ENCODE assay signal across 10 mouse cellular contexts in the genomic region with DNA sequence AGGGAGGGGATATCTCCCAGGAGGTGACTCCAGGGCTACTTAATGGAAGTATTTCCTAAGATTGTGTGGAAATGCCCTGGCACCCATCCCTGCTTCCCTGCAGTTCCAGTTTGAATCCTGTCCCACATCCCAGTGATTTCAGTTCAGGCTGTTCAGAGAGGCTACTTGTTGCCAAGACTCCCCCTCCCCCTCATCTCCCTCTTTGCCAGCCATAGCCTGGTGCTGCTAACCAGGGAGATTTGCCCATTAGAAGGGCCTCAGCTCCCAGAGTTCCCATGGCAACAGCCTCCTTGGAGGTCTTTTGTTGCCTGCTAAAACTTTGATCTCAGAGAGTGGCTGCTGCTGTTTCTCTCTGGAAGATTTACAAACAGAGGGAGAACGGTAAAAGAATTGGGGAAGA. TPM values are rescaled to one million over a fixed set of nuclear protein-coding genes. Genes with fewer than 3 reads are reported as not detected.
A peak's percentile ranks its signal among the peaks of the same experiment; 100 is the strongest.
DNase-seq lines count a peak whose midpoint lies in the region; ATAC-seq and TF ChIP-seq lines count a peak whose summit lies in the region.
"Had no signal": no experiment of that assay in that cellular context is flagged by ENCODE, and none has a peak within 500 bp of the region (broad histone marks: within the 10 kb centered on the region; RNA-seq: fewer than 3 reads in every experiment).

No protein-coding gene starts in this region.

- no peaks in the 10 kb centered on the region for H3K36me3 ChIP-seq in kidney, adult 2 months (ENCODE audit: control insufficient read depth, insufficient read depth, low read length)
- no peaks in the 10 kb centered on the region for H3K36me3 ChIP-seq in limb, embryonic 10.5 days
- H3K36me3 ChIP-seq: liver, embryonic 15.5 days had no signal

- no peak overlapping the region for H3K27ac ChIP-seq in kidney, adult 2 months (ENCODE audit: insufficient read depth, low read depth, low read length)
- peak overlapping the region; percentile 85 for H3K27ac ChIP-seq in limb, embryonic 10.5 days
- H3K27ac ChIP-seq: liver, embryonic 15.5 days had no signal

- peaks cover 14% of the 10 kb centered on the region for H3K4me1 ChIP-seq in kidney, adult 2 months (ENCODE audit: control insufficient read depth, insufficient read depth, low read length)
- peaks cover 58% of the 10 kb centered on the region for H3K4me1 ChIP-seq in limb, embryonic 10.5 days
- H3K4me1 ChIP-seq: liver, embryonic 15.5 days had no signal

- H3K27me3 ChIP-seq in kidney, adult 2 months (replicated peaks; ENCODE audit: control insufficient read depth, insufficient read depth, low read length) = no peaks in the 10 kb centered on the region
- no peaks in the 10 kb centered on the region for H3K27me3 ChIP-seq in limb, embryonic 10.5 days (ENCODE audit: low read depth, poor library complexity, severe bottlenecking)

- peak; percentile 53 for DNase-seq in kidney, adult 2 months
- DNase-seq in kidney, adult 11 months = no peak
- DNase-seq in cerebellum, postnatal 10 days = peak; percentile 87 to 94
- peak; percentile 63 to 73 for DNase-seq in frontal cortex, adult 2 months (ENCODE audit: extremely low spot score in 1 of 2, low spot score in 1 of 2)
- peak; percentile 65 for DNase-seq in limb, embryonic 10.5 days (ENCODE audit: low spot score)
- peak; percentile 35 for DNase-seq in ovary, postnatal 36 days (ENCODE audit: low spot score)
- no peak for DNase-seq in spleen, postnatal 4 days (ENCODE audit: low spot score in 2 of 2)

- no peaks in the 10 kb centered on the region for H3K9me3 ChIP-seq in limb, embryonic 10.5 days (replicated peaks)
- H3K9me3 ChIP-seq: liver, embryonic 15.5 days had no signal

- 31% methylated on average over 1 of the region's 1 CpGs for WGBS in kidney, adult 2 months
- WGBS in limb, embryonic 10.5 days = 5% methylated on average over 1 of the region's 1 CpGs

- no peak for TF ChIP-seq POLR2A in kidney, adult 2 months (IDR thresholded peaks at IDR 0.05; ENCODE audit: low read depth, low read length)

- no peak overlapping the region for H3K4me3 ChIP-seq in kidney, adult 2 months (ENCODE audit: insufficient read depth, low read depth, low read length)
- H3K4me3 ChIP-seq in limb, embryonic 10.5 days = 0 out of 2 replicates have a peak overlapping the region, but pooled peaks have one; percentile 12
- H3K4me3 ChIP-seq: erythroblast, embryonic 14.5 days; liver, embryonic 15.5 days had no signal

- no peak for TF ChIP-seq CTCF in kidney, adult 2 months (conservative IDR thresholded peaks at IDR 0.05; ENCODE audit: insufficient read depth, insufficient read length, low read depth, low read length)

- no peak for ATAC-seq in megakaryocyte-erythroid progenitor cell, adult 5-6 weeks (replicated peaks; ENCODE audit: low FRiP score, low TSS enrichment, poor library complexity, severe bottlenecking)

RNA-seq across cellular contexts. Expression of gene Ildr2, which starts 26.6 kb away (rescaled TPM):
- polyA plus RNA-seq in kidney, adult 2 months (2012; rRNA removed) = 11.0 and 12.3 TPM in 2 replicates
- polyA plus RNA-seq in frontal cortex, adult 2 months (2012; rRNA removed) = 35.0 and 37.6 TPM in 2 replicates
- polyA plus RNA-seq in limb, embryonic 10.5 days (2016; fragmentation: Nextera tagmentation; extraction: Ambion mirVana) = 0.63 and 0.77 TPM in 2 replicates
- not detected in 2 replicates for total RNA-seq in megakaryocyte-erythroid progenitor cell, adult 5-6 weeks (2014; fragmentation: Nextera tagmentation)
- total RNA-seq in megakaryocyte-erythroid progenitor cell, adult 5-6 weeks (2017) = not detected in 2 replicates
- polyA plus RNA-seq: erythroblast, embryonic 14.5 days had no signal

RNA-seq across cellular contexts. Expression of gene Mael, which starts 42.0 kb away (rescaled TPM):
- 0.11 TPM in 2 replicates for polyA plus RNA-seq in kidney, adult 2 months (2012; rRNA removed)
- polyA plus RNA-seq in frontal cortex, adult 2 months (2012; rRNA removed) = 0.12 TPM in 1 of 2 replicates, not detected in the other
- 0.11 TPM in 1 of 2 replicates, not detected in the other for polyA plus RNA-seq in limb, embryonic 10.5 days (2016; fragmentation: Nextera tagmentation; extraction: Ambion mirVana)
- not detected in 2 replicates for total RNA-seq in megakaryocyte-erythroid progenitor cell, adult 5-6 weeks (2014; fragmentation: Nextera tagmentation)
- total RNA-seq in megakaryocyte-erythroid progenitor cell, adult 5-6 weeks (2017) = not detected in 2 replicates
- polyA plus RNA-seq: erythroblast, embryonic 14.5 days had no signal

Comparison
In these comparisons a context has a peak if more than half of its experiments do, and no peak if none do; other contexts are left out.
1. DNase-seq: peak in kidney, adult 2 months (single experiment), cerebellum, postnatal 10 days (2 of 2), frontal cortex, adult 2 months (2 of 2), limb, embryonic 10.5 days (single experiment) and ovary, postnatal 36 days (single experiment); none in kidney, adult 11 months (single experiment) and spleen, postnatal 4 days (0 of 2).